Mouse (Mus musculus) thymus, adult 2 months (tissue): ENCODE results near the gene Olfr372.

ENCODE experiments used
- CTCF ChIP-seq: fragments of 200-500 bp; IDR thresholded peaks from 2 replicates; pipeline ENCODE4 v1.5.1; 2012; ENCODE audit warnings: mild to moderate bottlenecking, control low read depth, low read length, moderate library complexity, borderline replicate concordance; ENCODE audit not compliant: control insufficient read depth, poor library complexity, insufficient read depth; ENCODE audit errors: extremely low read depth
- POLR2A ChIP-seq: fragments of 200-500 bp; IDR thresholded peaks from 2 replicates; pipeline ENCODE4 v1.6.1; 2012; ENCODE audit warnings: mild to moderate bottlenecking, low read length, control low read depth, moderate library complexity; ENCODE audit not compliant: control insufficient read depth, poor library complexity, insufficient read depth; ENCODE audit errors: extremely low read depth

DNA sequence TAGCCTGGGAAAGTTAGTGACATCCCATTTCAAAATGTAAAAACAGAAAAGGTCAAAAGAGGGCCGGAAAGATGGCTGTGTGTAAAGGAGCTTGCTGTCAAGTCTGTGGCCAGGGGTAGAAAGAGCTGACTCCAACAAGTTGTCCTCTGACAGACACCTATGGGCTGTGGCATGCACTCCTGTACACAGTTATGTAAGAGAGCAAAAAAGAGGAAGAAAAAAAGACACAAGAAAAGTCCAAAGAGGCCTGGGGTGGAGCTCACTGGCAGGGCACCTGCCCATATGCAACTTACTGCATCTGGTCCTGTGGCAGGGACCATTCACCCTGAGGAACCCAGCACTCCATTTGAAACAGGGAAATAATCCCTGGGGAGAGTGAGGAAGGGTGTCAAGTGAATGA, 1.5 kb downstream of the Olfr372 start:
- no peak for TF ChIP-seq CTCF
- TF ChIP-seq POLR2A, result no peak
